Mouse (Mus musculus): ENCODE results near the gene Ddx59.
A peak's percentile ranks its signal among the peaks of the same experiment; 100 is the strongest.

Ddx59 gene

DNA sequence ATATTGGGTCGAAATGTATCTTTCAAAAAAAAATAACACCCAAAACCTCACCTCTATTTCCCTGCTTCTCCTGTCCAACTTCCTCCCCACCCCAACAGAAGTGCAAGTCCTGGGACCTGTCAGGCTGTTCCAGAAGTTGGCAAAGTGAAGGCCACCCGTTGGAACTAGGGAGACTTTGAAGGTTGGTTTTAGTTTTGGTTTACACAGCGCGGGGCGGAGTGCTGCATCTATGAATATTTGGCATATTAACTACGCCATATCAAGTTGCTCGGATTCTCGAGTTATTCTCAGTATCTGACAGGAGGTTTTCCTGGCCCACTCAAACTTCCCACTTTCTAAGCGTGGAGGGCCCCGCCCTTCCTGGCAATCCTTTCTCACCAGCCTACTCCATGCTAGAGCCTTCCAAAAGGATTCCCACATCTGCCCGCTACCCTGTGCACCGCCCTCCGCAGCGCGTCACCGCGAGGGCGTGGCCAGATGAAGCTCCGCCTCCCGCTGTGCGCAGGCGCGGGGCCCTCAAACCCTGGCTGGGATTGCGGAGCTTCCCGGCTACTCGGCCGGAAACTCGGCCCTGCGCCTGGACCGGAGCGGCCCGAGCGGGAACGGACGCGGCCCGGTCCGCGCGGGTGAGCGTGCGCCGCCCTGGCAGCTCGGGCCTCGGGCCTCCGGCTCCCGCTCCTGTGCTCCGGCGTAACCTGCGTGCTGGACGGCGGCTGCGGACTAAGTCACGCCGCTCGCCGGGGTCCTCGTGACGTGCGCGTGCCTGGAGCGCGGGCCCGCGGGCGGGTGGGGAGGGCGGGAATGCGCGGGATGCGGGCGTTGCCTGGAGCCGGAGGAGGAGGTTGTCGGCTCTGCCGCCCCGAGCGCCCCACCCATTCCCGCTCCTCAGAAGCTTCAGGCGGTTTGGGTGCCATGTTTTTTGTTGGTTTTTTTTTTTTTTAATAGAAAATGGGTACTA, at the start of gene Ddx59:
Gene Ddx59 (plus strand): TSS at position 474 of the 958 bp plus-strand sequence.
- DNase-seq (ENCODE audit: low spot score in 2 of 2) = peak; percentile 96

- DNase-seq (ENCODE audit: low spot score in 2 of 2) = no peak
These were observed 49.1 kb upstream of the Ddx59 start for GRCm38 (mm10) chr1:136365986-136366385.

DNA sequence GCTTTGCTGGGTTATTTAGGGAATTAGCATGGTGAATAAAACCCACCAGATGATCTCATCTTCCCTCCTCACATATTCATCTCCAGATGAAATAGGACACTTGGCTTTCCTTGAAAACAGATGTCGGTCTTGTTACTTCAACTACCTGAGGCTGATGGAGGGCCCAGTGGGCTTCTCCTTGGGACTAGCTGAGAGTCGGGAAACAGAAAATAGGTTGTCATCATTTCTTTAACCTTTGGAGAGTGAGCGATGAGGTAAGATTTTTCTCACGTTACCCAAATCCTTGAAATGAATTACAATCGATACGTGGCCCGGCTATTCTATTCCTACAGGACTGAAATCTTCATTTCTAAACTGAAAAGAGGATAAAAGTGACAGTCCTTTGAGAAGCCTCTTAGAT, 35.8 kb upstream of the Ddx59 start:
- DNase-seq (ENCODE audit: low spot score in 2 of 2) = no peak

DNA sequence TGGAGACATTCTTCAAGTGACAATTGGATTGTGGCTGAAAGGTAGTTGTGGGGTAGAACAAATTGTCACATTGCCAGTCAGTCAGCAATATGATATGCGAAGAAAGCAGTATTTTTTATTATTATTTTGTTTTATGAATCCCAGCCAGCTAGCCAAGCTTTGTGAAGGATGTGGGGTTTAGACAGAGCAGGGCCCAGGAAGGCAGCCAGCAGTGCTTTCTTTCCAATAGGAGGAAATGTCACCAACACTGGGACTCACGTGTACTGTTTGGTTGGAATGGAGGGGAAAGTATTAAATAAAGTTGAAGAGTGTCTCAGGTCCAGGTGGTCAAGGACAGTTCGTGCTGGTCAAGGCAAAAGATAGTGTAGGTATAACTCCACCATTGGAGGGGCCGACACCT, 34.9 kb upstream of the Ddx59 start:
- DNase-seq (ENCODE audit: low spot score in 2 of 2) = no peak

GRCm38 (mm10) chr1:136380606-136381005, 34.5 kb upstream of the Ddx59 start:
- DNase-seq (ENCODE audit: low spot score in 2 of 2) = no peak

- DNase-seq (ENCODE audit: low spot score in 2 of 2) = no peak
These were observed 33.9 kb upstream of the Ddx59 start for GRCm38 (mm10) chr1:136381169-136381568.

DNA sequence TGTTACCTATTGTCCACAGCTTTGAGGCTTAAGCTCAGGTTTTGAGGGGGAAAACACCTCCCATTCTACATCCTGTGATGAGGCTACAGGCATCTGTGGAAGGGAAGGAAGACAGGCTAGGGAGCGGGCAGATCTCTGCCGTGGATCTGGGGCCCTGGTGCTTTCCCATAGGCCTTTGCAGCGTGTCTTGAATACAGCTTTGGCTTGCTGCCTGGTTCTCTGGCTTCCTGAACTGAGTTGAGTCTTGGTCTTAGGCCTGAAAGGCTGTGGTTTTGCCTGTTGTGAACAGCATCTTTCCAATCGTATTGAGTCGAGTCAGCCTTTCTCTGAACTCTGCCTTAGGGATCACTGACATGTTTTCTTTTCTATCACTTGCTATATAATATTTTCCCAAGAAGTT, 33.5 kb upstream of the Ddx59 start:
- peak; percentile 40 to 41 for DNase-seq (ENCODE audit: low spot score in 2 of 2)

GRCm38 (mm10) chr1:136386914-136387313, 28.2 kb upstream of the Ddx59 start:
- no peak for DNase-seq (ENCODE audit: low spot score in 2 of 2)

DNA sequence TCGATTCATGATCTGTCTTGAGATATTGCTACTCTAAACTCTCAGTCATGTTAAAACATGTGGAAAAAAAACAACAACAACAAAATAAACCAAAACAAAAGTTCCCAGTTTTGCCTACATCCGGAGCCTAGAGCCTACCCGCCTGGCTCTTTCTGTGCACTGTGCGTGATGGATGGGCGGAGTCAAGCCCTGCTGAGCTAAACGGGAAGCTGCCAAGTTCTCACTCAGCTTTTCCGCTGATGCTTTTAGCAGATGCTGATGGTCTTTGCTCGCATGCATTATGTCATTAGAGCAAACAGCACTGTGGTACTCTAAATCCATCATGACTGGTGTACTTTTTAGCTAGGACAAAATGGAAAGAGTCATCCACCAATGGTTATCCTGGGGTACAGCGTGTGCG, 20.6 kb upstream of the Ddx59 start:
- peak in 1 of 2 experiments; percentile 44 for DNase-seq (ENCODE audit: low spot score in 2 of 2)

DNA sequence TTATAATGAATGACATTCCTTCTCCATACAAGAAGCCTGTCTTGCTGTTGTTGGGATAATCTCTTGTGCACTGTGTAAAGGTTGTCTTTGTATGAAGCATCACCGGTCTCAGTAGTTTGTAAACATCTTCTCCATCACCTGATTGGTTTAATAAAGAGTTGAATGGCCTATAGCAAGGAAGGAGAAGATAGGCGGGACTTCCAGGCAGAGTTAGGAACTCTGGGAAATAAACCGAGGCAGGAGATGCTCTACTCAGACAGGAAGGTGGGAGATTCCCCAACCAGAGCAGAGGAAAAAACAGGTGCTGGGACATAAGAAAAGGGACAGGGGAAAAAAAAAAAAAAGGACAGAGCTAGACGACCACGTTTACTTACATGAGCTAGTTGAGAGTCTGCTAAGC, 20.0 kb upstream of the Ddx59 start:
- no peak for DNase-seq (ENCODE audit: low spot score in 2 of 2)

DNA sequence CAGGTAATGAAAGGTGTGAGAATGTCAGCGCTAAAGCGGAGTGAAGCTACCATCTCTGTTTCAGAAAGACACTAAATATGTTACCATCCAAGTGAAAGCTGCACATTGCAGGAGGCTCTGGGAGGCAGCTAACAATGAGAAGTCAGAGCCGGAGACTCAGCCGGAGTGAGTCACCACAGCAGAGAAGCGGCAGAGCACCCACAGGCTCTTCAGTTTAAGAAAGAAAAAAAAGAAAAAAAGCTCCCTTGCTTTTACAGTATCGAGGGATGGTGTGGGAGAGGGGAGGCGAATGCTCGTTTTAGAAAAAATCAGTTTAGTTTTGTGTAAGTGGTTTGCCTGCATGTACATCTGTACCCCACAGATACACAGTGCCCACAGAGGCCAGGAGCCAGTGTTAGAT, 13.8 kb upstream of the Ddx59 start:
- DNase-seq (ENCODE audit: low spot score in 2 of 2) = peak; percentile 45 to 48

GRCm38 (mm10) chr1:136409631-136410030, 5.4 kb upstream of the Ddx59 start:
- no peak for DNase-seq (ENCODE audit: low spot score in 2 of 2)

GRCm38 (mm10) chr1:136415756-136416126, 670 bp downstream of the Ddx59 start:
- no peak for DNase-seq (ENCODE audit: low spot score in 2 of 2)

DNA sequence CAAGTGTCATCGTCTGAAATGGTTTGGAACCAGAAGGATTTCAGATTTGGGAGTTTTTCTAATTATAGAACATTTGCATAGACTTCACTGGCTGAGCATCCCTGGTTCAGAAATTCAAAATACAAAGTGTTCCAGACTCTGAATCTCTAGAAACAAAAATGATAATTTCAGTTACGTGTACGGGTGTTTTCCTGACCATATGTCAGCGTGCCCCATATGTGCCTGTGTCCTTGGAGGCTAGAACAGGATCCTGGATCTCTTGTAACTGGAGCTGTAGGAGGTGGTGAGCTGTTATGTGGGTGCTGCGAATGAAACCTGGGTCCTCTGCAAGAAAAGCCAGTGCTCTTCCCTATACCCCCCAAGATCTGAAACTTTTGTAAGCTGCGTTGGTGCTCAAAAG, 3.3 kb downstream of the Ddx59 start:
- peak in 1 of 2 experiments; percentile 51 for DNase-seq (ENCODE audit: low spot score in 2 of 2)

DNA sequence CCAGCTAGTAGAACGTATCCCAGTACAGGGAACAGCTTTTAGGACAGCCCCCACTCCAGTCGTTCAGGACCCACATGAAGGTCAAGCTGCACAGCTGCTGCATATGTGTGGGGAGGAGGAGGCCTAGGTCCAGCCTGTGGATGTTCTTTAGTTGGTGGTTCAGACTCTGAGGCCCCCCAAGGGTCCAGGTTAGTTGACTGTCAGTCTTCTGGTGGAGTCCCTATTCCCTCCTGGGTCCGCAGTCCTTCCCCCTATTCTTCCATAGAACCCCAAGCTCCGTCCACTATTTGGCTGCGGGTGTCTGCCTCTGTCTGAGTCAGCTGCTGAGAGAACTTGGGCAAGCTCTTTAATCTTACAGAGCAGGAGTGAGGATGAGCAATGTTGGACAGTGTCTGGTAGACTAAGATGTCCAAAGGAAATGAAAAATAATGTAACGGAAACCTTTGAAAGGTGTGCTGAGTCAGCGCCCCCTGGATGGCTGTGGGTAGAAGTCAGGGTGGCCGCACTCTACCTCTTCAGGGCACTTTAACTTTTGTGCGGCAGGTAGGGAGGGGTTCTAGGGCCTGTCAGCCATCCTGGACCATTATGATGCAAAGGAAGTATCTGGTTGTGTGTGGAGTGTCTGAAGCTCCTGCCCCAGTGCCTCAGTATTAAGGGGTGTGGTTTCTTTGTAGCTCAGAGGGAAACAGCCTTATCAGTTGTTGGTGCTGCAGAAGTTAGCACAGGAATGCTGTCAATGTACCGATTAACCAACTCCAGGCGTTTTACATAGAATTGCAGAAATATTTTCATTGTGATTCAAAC, 12.3 kb downstream of the Ddx59 start:
- no peak for DNase-seq (ENCODE audit: low spot score in 2 of 2)

- no peak for DNase-seq (ENCODE audit: low spot score in 2 of 2)
These were observed 13.9 kb downstream of the Ddx59 start for GRCm38 (mm10) chr1:136428981-136429380.

DNA sequence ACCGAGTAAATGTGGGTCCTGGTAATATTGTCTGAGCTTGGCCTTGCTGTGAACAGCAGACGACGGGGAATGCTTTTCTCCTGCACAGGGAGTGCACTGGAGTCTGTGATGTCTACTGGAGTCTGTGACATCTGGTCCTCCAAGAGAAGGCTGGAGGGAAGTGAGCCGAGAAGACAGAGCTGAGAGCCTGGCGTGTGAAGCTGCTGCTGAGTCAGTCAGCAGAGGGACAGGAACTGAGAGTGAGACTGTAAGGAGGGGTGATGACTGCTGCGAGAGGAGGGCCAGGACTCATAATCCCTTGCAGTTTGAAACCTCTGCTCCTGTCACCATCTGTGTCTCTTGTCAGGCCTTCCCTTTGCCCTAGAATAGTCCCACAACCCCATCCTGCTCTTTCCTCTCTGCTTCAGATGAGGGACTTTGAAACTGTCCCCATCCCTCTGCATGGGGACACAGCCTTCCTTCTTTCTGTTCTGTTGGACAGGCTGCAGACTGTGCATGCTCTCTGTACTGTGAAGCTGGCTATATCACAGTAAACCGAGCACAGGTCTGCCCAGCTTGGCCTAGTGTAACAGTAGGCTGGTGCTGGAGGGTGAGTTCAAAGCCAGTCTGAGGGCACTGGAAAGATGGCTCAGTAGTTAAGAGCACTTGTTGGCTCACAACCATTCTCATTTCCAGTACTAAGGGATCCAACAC, 15.2 kb downstream of the Ddx59 start:
- DNase-seq (ENCODE audit: low spot score in 2 of 2) = no peak

GRCm38 (mm10) chr1:136440741-136441140, 25.7 kb downstream of the Ddx59 start:
- DNase-seq (ENCODE audit: low spot score in 2 of 2) = no peak

DNA sequence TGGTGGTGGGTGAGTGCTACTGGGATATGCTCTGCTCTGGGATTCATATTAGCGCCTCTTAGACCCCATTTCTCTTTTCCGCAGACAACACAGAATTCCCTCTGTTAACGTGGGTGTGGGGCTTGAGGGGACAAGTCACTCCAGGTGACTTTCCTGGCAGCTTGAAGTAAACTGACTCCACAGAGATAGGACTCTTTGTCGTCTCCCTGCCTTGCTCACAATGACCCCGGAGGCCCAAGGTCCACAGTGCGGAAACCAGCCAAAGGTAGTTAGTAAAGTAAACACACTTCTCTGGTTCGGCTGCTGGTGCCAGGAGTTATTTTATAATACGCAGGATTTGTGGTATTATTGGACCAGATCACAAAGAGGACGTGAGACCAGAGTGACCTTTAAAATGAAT, 27.7 kb downstream of the Ddx59 start:
- DNase-seq (ENCODE audit: low spot score in 2 of 2) = no peak

- DNase-seq (ENCODE audit: low spot score in 2 of 2) = no peak
These were observed 29.6 kb downstream of the Ddx59 start for GRCm38 (mm10) chr1:136444555-136445255.

GRCm38 (mm10) chr1:136446933-136447332, 31.9 kb downstream of the Ddx59 start:
- no peak for DNase-seq (ENCODE audit: low spot score in 2 of 2)

GRCm38 (mm10) chr1:136447338-136447737, 32.3 kb downstream of the Ddx59 start:
- no peak for DNase-seq (ENCODE audit: low spot score in 2 of 2)

All from right cerebral cortex, postnatal 10 days (tissue).